Mouse (Mus musculus) thymus, postnatal 14 days (tissue): ENCODE results near the gene 2300002M23Rik.

Source experiments
- DNase-seq: peaks from one replicate; pipeline ENCODE4 v3.0.0; 2021

Gene 2300002M23Rik

DNA sequence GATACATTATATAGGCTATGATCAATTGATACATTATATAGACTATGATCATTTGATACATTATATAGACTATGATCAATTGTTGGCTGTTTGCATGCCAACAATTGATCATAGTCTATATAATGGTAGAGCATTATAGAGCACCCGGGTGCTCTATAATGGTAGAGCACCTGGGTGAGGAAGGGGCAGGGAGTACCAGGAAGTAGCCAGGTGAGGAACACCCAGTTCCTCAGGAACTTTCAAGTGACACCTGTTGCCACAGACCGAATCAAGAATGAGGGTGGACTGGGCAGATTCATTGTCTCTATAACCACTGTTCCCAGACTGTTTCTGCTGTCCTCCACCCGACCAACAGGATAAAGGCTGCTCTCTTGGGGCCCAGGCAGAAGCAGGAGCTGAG, at the start of gene 2300002M23Rik:
Gene 2300002M23Rik (plus strand): TSS at position 301 of the 400 bp plus-strand sequence.
- DNase-seq: no peak

DNA sequence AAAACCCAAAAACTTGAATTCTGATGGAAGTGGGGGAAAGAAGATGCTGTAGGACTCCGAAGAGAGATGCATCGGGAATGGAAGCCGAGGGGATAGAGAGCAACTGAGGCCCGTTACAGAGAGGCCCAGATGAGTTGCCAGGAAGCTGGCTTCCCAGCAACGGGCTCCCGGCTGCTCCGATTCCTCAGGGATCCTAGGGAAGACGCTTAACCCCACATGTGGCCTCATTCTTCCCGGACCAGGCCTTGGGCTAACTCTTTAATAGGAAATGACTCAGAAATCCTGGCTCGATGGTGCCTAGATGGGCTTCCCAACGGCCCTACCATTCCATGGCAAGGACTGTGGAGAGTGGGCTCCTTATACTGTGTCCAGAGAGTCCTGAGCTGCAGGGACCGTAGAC, 49.7 kb upstream of the 2300002M23Rik start:
- DNase-seq: no peak

- no peak for DNase-seq
These were observed 42.9 kb upstream of the 2300002M23Rik start for GRCm38 (mm10) chr17:35524354-35524753.

- DNase-seq: peak; percentile 64
These were observed 40.6 kb upstream of the 2300002M23Rik start for GRCm38 (mm10) chr17:35526644-35527043.

- no peak for DNase-seq
These were observed 34.9 kb upstream of the 2300002M23Rik start for GRCm38 (mm10) chr17:35532360-35532759.

- DNase-seq: no peak
These were observed 34.3 kb upstream of the 2300002M23Rik start, which contains the start of gene Psors1c2 for GRCm38 (mm10) chr17:35532901-35533300. Psors1c2 (plus strand) TSS chr17:35533201.

GRCm38 (mm10) chr17:35534343-35534742, 32.9 kb upstream of the 2300002M23Rik start:
- DNase-seq: peak; percentile 81

GRCm38 (mm10) chr17:35537421-35537820, 29.8 kb upstream of the 2300002M23Rik start:
- no peak for DNase-seq

GRCm38 (mm10) chr17:35538476-35538875, 28.8 kb upstream of the 2300002M23Rik start:
- no peak for DNase-seq

GRCm38 (mm10) chr17:35539540-35539939, 27.7 kb upstream of the 2300002M23Rik start:
- DNase-seq: no peak

- no peak for DNase-seq
These were observed 24.4 kb upstream of the 2300002M23Rik start for GRCm38 (mm10) chr17:35542761-35543411.

DNA sequence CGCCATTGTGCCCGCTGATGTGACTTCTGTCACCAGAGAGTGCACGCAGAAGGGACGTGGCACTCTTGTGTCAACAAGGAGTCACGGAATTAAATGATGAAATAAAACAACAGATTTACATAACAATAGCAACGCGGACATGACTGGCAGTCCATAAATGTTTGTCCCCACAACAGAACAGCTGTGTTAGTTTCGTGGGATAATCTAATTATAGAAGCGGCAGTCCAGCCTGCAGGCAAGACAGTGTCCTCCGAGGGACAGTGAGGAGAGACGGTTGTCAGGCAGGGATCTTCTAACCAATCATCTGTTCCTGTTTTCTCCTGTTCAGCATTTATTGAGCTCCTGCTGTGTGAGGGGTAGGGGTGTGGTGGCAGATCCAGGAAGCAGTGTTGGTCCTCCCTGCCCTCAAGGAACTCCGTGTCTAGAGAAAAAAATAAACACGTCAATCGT, 23.8 kb upstream of the 2300002M23Rik start:
- DNase-seq: no peak

- DNase-seq: no peak
These were observed 23.2 kb upstream of the 2300002M23Rik start for GRCm38 (mm10) chr17:35544001-35544400.

GRCm38 (mm10) chr17:35544680-35545079, 22.6 kb upstream of the 2300002M23Rik start:
- DNase-seq: peak; percentile 54

GRCm38 (mm10) chr17:35547465-35547864, 19.8 kb upstream of the 2300002M23Rik start:
- DNase-seq: no peak

GRCm38 (mm10) chr17:35548636-35549035, 18.6 kb upstream of the 2300002M23Rik start:
- no peak for DNase-seq

DNA sequence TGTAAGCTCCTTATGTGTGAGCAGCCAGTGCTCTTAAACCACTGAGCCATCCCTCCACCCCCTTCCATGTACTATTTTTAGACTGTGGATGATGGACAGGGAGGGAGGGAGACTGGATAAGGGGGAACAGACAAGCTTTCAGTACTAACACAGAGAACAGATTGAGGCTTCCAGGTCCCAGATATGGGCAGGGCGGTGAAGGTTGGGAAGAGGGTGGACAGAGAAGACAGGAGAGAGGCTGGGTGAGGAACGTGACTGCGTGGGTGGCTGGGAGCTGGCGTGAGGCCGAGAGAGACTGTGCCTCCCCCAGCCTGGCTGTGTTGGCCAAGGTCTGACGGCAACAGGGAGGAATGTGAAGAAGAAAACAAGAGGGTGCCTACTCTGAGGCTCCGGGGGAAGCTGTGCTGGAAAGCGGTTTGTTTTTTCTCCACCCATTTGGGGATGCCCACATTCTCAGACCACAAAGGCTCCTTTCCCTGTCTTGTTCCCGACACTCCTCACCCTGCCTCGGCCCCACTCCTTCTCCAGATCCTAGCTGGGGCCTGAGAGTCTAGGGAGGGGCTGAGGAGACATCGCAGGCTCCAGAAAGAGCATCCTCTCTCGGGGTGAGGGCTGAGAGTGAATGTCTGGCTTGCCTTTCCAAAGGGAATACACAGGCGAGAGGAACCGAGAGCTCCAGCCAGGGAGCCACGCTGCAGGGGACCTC, 17.7 kb upstream of the 2300002M23Rik start:
- no peak for DNase-seq

GRCm38 (mm10) chr17:35550143-35550494, 17.1 kb upstream of the 2300002M23Rik start:
- no peak for DNase-seq

DNA sequence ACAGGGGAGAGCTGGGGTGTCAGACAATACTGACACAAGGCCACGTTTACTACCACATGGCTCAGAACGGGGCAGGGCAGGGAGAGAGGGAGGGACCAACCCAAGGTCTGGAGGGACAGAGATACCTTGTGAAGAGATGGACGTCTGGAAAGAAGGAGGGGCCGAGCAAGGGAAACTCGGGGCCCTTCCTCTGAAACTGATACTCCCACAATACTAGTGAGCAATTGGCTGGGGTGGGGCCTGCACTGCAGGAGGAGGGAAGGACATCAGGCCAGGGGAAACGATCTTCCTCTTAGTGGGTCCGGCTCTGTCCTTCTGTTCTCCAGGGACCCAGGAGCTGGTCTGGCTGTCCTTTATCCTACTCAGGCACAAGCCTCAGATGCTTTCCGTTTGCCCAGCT, 16.4 kb upstream of the 2300002M23Rik start:
- no peak for DNase-seq

DNA sequence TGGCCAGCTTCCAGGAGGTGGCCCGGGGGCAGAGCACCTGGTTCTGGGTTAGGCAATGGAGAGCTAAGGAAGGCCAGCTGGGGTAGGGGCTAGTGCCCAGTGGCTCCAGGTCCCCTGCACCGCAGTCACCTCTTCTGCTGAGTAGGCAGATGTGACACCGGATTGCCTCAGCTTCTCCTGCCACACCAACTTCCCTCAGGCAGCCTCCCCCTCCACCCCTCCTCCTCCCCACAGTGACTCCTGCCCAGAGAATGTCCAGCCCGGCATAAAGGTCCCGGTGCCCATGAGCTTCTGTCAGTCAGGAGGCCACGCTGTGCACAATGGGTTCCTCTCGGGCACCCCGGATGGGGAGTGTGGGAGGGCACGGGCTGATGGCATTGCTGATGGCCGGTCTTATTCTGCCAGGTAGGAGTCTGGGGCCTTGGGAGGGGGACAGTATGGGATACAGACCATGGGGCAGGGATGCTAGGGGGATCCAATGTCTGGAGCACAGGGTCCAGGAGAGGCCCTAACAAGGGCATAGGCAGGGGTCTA, 15.3 kb upstream of the 2300002M23Rik start, which contains the start of gene Cdsn:
Gene Cdsn (plus strand): TSS at position 248 of the 534 bp plus-strand sequence.
- DNase-seq: no peak

DNA sequence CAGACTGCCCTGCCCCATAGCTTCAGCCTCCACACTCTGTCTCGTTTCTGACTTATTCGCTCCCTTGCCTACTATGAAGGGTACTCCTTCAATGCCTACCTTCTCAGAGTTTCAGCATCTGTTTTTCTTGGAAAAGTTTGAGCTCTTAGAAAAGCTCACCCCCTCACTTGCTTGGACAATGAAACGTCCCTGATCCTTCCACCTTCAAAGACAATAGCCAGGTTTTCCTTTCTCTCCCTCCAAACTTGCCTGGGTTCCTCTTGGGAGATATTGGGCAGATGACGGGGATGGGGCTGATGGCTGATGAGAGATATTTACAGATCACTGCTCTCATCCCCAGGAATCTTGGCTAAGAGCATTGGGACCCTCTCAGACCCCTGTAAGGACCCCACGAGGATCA, 12.9 kb upstream of the 2300002M23Rik start:
- DNase-seq: no peak

DNA sequence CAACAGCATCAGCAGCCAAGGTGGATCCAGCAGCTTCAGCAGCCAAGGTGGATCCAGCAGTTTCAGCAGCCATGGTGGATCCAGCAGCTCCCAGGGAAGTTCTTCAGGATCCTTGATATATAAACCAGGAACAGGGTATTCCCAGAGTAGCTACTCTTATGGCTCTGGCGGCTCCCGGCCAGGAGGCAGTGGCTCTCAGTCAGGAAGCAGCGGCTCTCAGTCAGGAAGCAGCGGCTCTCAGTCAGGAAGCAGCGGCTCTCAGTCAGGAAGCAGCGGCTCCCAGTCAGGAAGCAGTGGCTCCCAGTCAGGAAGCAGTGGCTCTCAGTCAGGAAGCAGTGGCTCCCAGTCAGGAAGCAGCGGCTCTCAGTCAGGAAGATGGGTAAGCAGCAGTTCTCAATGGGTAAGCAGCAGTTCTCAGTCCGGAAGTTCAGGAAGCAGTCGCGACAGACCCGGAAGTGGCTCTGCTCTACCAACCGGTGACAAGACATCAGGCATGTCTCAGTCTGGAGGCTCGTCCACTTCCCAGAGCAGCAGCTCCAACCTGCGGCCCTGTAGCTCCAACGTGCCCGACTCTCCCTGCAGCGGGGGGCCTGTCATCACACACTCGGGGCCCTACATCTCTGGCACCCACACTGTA, 12.4 kb upstream of the 2300002M23Rik start:
- no peak for DNase-seq

- no peak for DNase-seq
These were observed 11.0 kb upstream of the 2300002M23Rik start for GRCm38 (mm10) chr17:35556186-35556765.
